Mouse (Mus musculus) testis, adult 10 weeks (tissue): ENCODE results near the gene Bag2. TPM values are rescaled to one million over a fixed set of nuclear protein-coding genes. Genes with fewer than 3 reads are reported as not detected.

ENCODE experiments used
- polyA plus RNA-seq: library from polyadenylated mRNA; stranded (reverse); fragments of 350-450 nt; fragmentation: Illumina TruSeq; extraction: RNeasy Lipid Tissue Mini Kit (QIAGEN cat#74804); gene quantifications from one replicate; pipeline ENCODE4 v1.2.3, GENCODE M21; 2014; ENCODE audit warnings: low read depth, low replicate concordance

The Bag2 gene
- 12.4 TPM for polyA plus RNA-seq

GRCm38 (mm10) chr1:33757491-33758041 lies at the start of gene Bag2:
Gene Bag2 (minus strand): TSS chr1:33757795.

DNA sequence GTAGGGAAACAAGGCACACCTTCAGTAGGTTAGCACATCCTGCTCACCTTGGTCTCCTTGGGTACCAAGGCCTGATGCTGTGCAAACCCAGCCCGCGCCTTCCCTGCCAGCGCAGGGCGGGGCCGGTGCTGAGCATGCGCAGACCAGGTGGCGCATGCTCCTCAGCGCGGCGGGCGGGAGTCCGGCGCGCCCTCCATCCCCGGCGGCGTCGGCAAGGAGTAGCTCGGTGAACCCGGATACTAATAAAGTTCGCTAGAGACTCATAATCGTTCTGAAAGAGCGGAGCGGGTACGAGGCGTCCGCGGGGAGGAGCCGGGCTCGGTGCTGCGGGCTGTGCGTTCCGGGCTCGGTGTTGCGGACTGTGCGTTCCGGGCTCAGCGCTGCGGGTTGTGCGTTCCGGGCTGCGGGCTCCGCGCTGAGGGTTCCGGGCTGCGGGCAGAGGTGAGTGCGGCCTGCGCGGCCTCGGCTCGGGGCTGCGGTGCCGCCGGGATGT lies 37.8 kb downstream of the Bag2 start, which contains the start of gene Rab23:
Gene Rab23 (plus strand): TSS at position 155 of the 493 bp plus-strand sequence.

Other genes with a start within 250 kb of the Bag2 start
- 29.9 TPM for gene Prim2, start 88.0 kb downstream of the Bag2 start, polyA plus RNA-seq
- gene Rab23, start 37.9 kb downstream of the Bag2 start, polyA plus RNA-seq, result 30.2 TPM
- 1,250 TPM for gene Zfp451, start 56.8 kb upstream of the Bag2 start, polyA plus RNA-seq
- 5.2 TPM for gene Bend6, start 150.0 kb upstream of the Bag2 start, polyA plus RNA-seq
- gene Dst, start 150.4 kb upstream of the Bag2 start, polyA plus RNA-seq, result 24.6 TPM